Mouse (Mus musculus) heart, embryonic 16.5 days (tissue): ENCODE data around the gene Tmx2. TPM values are rescaled to one million over a fixed set of nuclear protein-coding genes. Genes with fewer than 3 reads are reported as not detected.

ENCODE experiments used
- ATAC-seq: fragments of 200-750 bp; cut with Nextera tagmentation; replicated peaks from 2 replicates; pipeline ENCODE4 v1.8.0; 2017; ENCODE audit warnings: moderate number of reproducible peaks; ENCODE audit not compliant: insufficient read depth, low FRiP score; ENCODE audit errors: extremely low read depth
- H3K27ac ChIP-seq: fragments of 300-500 bp; sonication (generic); 2 replicates; pipeline ENCODE4 v1.5.1; 2014; ENCODE audit warnings: mild to moderate bottlenecking, low read length, control low read depth, moderate library complexity
- H3K27me3 ChIP-seq: fragments of 300-500 bp; sonication (generic); 2 replicates; pipeline ENCODE4 v1.6.1; 2014; ENCODE audit warnings: low read length, mixed read lengths; ENCODE audit not compliant: control insufficient read depth, insufficient read depth
- H3K36me3 ChIP-seq: fragments of 300-500 bp; sonication (generic); 2 replicates; pipeline ENCODE4 v1.6.1; 2014; ENCODE audit not compliant: control insufficient read depth, insufficient read depth
- H3K4me1 ChIP-seq: fragments of 300-500 bp; sonication (generic); 2 replicates; pipeline ENCODE4 v1.6.1; 2014; ENCODE audit warnings: low read length, mixed read lengths; ENCODE audit not compliant: control insufficient read depth, insufficient read depth
- H3K4me2 ChIP-seq: fragments of 300-500 bp; sonication (generic); 2 replicates; pipeline ENCODE4 v1.6.1; 2014; ENCODE audit warnings: low read depth, mild to moderate bottlenecking, control low read depth, low read length
- H3K4me3 ChIP-seq: fragments of 300-500 bp; sonication (generic); 2 replicates; pipeline ENCODE4 v1.5.1; 2014; ENCODE audit warnings: mild to moderate bottlenecking, control low read depth, low read length
- H3K9ac ChIP-seq: fragments of 300-500 bp; sonication (generic); 2 replicates; pipeline ENCODE4 v1.6.1; 2014; ENCODE audit warnings: low read length, control low read depth
- H3K9me3 ChIP-seq: fragments of 300-500 bp; sonication (generic); replicated peaks from 2 replicates; pipeline ENCODE4 v1.6.1; 2016; ENCODE audit warnings: low read length; ENCODE audit not compliant: control insufficient read depth
- WGBS: fragments of 180-500 bp; shearing (Covaris S2); extraction: QIAGEN DNeasy Blood & Tissue Kit; methylation state at CpG from one replicate; pipeline ENCODE4 v1.1.7; 2014; 5-methylcytosine and 5-hydroxymethylcytosine counted together
- polyA plus RNA-seq: library from polyadenylated mRNA; unstranded; fragments of >200 nt; fragmentation: Nextera tagmentation; extraction: Ambion mirVana; gene quantifications from 2 replicates; pipeline ENCODE4 v1.2.1, GENCODE M21; 2015

Gene Tmx2
- polyA plus RNA-seq, 1 experiment from 2014 or later = 180 TPM

DNA sequence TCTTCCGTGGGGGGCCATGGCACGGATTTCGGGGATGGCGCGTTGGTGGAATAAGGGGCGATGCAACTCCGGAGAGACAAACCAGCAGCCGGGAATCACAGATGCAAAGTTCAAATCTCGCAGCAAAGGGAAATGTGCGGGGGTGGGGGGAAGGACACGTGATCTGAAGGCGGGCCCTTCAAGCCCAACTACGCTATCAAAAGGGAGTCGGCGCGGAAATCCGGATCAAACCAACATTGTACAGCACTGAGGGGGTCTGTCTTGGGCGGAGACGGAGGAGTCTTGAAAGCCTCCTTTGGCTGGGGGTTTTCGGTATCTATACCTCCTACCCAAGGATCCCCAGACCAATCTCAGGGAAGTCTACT lies 8.4 kb downstream of the Tmx2 start, which contains the start of gene Selenoh:
Selenoh (minus strand) TSS at position 202 of the 365 bp plus-strand sequence.
- Histone ChIP-seq H3K27ac (peak within 1 kb of the TSS; percentile 94), H3K9ac (peak within 1 kb of the TSS; percentile 98), H3K4me3 (peak within 1 kb of the TSS; percentile 99), H3K9me3 (no peaks in the 10 kb centered on the region), H3K27me3 (no peaks in the 10 kb centered on the region), H3K36me3 (peaks cover 22% of the 10 kb centered on the region), H3K4me1 (peaks cover 14% of the 10 kb centered on the region), H3K4me2 (peak within 1 kb of the TSS; percentile 85)
- WGBS = 0% methylated on average over 20 of the region's 20 CpGs
- peak; percentile 92 for ATAC-seq

DNA sequence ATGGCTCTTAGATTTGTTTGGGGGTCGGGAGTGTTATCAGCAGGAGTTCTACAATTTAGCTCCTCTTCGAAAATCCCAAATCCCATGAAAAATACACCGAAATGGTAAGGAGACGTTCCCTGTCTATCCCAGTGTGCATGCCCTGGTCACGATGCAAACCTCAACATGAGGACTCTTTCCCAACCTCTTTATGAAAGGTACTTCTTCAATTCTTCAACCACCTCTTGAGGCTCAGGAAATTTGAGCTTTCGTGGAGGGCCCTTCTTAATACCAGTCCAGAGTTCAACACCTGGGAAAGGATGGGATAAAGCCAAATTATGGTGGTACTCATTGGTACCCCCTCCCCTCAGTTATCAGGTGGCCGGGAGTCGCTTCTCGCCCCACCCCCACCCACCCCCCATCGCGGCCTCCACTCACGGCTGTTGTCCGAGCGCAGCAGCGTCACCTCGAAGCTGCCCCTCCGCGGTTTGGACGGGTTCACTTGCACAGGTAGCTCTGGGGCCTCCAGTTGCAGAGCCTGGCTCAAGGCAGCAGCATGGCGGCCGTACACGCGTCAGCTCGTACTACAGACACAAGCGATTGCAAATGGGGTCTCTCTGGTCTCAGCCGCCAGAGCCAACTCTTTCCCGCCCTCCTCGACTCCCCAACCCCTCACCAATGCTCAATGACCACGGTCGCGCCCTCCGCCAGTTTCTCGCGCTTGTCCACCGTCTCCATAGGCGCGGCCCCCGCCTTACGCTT lies 8.9 kb downstream of the Tmx2 start:
- peak; percentile 52 for ATAC-seq

DNA sequence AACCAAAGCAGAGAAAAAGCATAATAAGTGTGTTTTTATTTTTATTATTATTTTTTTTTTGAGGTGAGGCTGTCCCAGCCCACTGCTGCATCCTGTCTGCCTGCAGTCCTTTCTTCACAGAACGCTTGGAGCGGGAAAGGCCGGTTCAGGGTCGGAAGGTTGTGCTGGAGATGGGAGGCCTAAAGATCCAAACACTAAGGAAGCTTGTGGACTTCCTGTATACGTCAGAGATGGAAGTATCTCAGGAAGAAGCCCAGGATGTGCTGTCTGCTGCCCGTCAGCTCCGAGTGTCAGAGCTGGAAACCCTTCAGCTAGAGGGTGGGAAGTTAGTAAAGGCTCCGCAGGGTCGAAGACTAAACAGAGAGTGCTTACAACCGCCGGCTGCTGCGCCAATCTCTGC lies 12.9 kb downstream of the Tmx2 start:
- Histone ChIP-seq H3K9me3 (no peaks in the 10 kb centered on the region), H3K27me3 (no peaks in the 10 kb centered on the region), H3K36me3 (no peaks in the 10 kb centered on the region), H3K27ac (peak overlapping the region; percentile 61), H3K4me1 (peaks cover 12% of the 10 kb centered on the region), H3K4me2 (no peak overlapping the region), H3K9ac (0 out of 2 replicates have a peak overlapping the region, but pooled peaks have one; percentile 22), H3K4me3 (no peak overlapping the region)
- ATAC-seq = no peak
- WGBS = 48% methylated on average over 12 of the region's 12 CpGs

More for the DNA sequence above, 8.9 kb downstream of the Tmx2 start:
- no peaks in the 10 kb centered on the region for H3K9me3 ChIP-seq
- H3K36me3 ChIP-seq = peaks cover 18% of the 10 kb centered on the region
- H3K4me1 ChIP-seq = peaks cover 14% of the 10 kb centered on the region
- H3K4me2 ChIP-seq = peak overlapping the region; percentile 85
- no peaks in the 10 kb centered on the region for H3K27me3 ChIP-seq
- WGBS = 3% methylated on average over 39 of the region's 39 CpGs
- H3K27ac ChIP-seq = peak overlapping the region; percentile 94
- H3K9ac ChIP-seq = peak overlapping the region; percentile 98
- peak overlapping the region; percentile 99 for H3K4me3 ChIP-seq

DNA sequence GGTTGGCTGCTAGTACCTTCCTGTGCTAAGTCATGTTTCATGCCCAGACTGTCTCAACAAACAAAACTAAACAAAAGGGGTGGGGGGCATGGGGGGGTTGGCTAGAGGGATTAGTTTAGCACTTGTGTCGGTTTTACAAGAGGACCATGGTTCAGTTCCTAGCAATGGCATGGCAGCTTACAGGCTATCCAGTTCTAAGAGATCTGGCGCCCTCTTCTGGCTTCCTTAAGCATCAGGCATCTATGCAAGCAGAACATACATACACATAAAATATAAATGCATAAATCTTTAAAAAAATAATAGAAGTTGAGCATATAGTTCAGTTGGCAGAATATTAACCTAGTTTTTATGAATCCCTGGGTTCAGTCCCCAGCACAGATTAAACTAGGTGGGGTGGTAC lies 16.1 kb downstream of the Tmx2 start:
- WGBS = 32% methylated on average over 2 of the region's 2 CpGs
- Histone ChIP-seq H3K27ac (no peak overlapping the region), H3K27me3 (no peaks in the 10 kb centered on the region), H3K4me3 (no peak overlapping the region), H3K36me3 (no peaks in the 10 kb centered on the region), H3K9me3 (no peaks in the 10 kb centered on the region), H3K4me2 (no peak overlapping the region), H3K9ac (no peak overlapping the region), H3K4me1 (no peaks in the 10 kb centered on the region)
- ATAC-seq = no peak

DNA sequence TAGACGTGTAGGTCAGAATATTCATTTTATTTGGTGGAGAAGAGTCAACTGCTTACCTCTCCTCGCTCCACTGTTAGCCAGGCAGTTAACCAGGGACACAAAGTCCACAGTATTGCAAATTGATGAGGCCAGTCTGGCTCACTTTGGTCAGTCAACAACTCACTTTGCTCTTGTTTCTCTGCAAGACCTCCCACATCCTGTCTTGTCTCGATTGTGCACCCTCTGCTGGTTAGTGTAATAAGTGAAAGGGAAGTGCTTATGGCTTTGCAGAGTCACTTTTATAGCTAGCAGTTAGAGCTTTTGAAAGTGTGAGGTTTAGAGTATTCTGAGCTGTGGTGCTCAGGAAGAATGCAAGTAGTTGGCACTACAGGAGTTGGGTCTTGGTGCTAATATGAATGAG lies 18.7 kb downstream of the Tmx2 start:
- ATAC-seq = no peak; the same call in 1 of the 2 replicates
- WGBS = 58% methylated on average over 3 of the region's 3 CpGs
- H3K4me2 ChIP-seq = no peak overlapping the region
- no peaks in the 10 kb centered on the region for H3K4me1 ChIP-seq
- H3K27me3 ChIP-seq = no peaks in the 10 kb centered on the region
- no peak overlapping the region for H3K4me3 ChIP-seq
- H3K27ac ChIP-seq = no peak overlapping the region
- no peaks in the 10 kb centered on the region for H3K9me3 ChIP-seq
- no peaks in the 10 kb centered on the region for H3K36me3 ChIP-seq
- no peak overlapping the region for H3K9ac ChIP-seq

DNA sequence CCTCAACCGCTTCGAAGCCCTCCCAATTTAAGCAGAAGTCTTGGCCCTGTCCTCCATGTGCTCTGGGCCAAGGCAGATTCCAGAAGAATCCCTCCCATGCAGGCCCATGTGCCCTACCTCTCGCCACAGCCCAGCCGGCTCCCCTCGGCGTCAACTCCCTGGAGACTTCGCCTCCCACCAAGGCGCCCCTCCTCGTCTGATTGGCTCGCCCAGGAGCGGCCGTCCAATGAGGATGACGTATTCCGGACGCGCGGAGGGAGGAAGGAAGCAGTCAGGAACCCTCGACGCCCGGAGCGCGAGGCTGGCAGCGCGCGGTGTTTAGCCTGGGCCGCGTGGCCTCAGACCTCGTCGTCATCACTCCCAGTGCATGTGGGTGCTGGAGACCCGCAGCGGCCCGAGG lies 20.1 kb downstream of the Tmx2 start, which contains the start of gene Btbd18:
Btbd18 (plus strand) TSS at position 274 of the 400 bp plus-strand sequence.
- no peaks in the 10 kb centered on the region for H3K27me3 ChIP-seq
- H3K27ac ChIP-seq = no peak within 1 kb of the TSS
- H3K36me3 ChIP-seq = no peaks in the 10 kb centered on the region
- no peak within 1 kb of the TSS for H3K9ac ChIP-seq
- no peak within 1 kb of the TSS for H3K4me2 ChIP-seq
- WGBS = 91% methylated on average over 32 of the region's 32 CpGs
- no peak for ATAC-seq
- no peaks in the 10 kb centered on the region for H3K9me3 ChIP-seq
- H3K4me3 ChIP-seq = no peak within 1 kb of the TSS
- H3K4me1 ChIP-seq = no peaks in the 10 kb centered on the region

DNA sequence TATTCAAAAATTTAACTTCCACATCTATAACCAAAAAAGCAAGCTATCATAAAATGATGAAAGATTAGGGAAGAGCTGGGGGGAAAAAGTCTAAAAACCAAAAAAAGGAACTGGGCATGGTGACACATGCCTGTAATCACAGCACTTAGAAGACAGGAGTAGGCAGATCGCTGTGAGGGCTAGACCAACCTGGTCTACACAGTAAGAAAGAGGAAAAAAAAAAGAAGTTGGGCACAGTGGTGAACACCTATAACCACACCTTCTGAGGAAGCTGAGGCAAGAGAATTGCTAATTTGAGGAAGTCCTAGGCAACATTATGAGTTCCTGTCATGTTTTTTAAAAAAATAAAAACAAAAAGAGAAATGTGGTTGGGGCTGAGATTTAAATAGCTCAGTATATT lies 23.1 kb downstream of the Tmx2 start:
- no peak overlapping the region for H3K27ac ChIP-seq
- WGBS = 61% methylated on average over 1 of the region's 1 CpGs
- H3K36me3 ChIP-seq = no peaks in the 10 kb centered on the region
- no peak overlapping the region for H3K9ac ChIP-seq
- no peaks in the 10 kb centered on the region for H3K9me3 ChIP-seq
- H3K27me3 ChIP-seq = no peaks in the 10 kb centered on the region
- ATAC-seq = no peak
- no peaks in the 10 kb centered on the region; the same call in 1 of the 2 replicates for H3K4me1 ChIP-seq
- H3K4me2 ChIP-seq = no peak overlapping the region
- no peak overlapping the region for H3K4me3 ChIP-seq

DNA sequence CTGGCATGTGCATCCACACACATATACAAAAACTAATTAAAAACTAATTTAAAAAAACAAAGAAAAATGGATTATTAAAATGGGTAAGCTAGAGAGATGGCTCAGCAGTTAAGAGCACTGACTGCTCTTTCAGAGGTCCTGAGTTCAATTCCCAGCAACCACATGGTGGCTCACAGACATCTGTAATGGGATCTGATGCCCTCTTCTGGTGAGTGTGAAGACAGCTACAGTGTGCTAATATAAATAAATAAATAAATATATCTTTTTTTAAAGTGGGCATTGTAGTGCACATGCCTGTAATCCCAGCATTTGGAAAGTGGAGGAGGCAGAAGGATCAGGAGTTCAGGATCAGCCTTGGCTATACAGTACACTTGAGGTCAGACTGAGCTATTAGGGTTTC lies 25.6 kb downstream of the Tmx2 start:
- no peak overlapping the region for H3K4me3 ChIP-seq
- no peak for ATAC-seq
- no peaks in the 10 kb centered on the region; the same call in 1 of the 2 replicates for H3K4me1 ChIP-seq
- H3K9ac ChIP-seq = no peak overlapping the region
- no peaks in the 10 kb centered on the region for H3K36me3 ChIP-seq
- no peaks in the 10 kb centered on the region for H3K27me3 ChIP-seq
- no peak overlapping the region for H3K4me2 ChIP-seq
- H3K27ac ChIP-seq = no peak overlapping the region
- H3K9me3 ChIP-seq = no peaks in the 10 kb centered on the region

DNA sequence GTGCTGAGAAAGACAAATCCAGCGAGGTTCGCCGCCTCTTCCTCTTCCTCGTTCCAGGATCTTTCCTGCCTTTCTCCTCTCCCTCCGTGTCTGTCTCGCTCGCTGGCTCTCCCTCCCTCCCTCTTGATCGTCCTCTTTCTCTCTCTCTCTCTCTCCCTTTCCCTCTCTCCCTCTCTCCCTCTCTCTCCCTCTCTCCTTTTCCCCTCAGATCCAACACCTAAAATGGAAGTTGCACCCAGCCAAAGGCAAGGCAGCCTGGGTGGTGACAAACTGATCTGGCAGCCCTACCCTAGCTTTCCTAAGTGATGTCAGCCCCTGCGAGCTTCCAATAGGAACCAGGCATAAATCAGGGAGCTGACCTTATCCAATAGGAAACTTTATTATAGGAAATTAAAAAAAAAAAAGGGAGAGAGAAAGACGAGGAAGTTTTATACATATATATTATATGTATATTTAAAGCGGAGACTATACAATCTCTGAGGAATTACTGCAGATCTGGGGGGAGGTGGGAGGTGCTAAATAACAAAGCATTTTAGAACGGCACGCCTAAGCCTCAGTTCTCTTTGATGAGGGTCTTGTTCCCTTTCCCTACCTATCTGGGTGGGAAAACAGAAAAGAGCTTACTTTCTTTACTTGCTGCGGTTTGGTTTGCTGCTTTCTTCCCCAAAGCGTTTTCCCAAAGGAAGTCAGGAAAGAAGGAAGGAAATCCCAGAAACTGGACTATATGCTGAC lies 28.3 kb downstream of the Tmx2 start, which contains the start of gene Ctnnd1:
Ctnnd1 (minus strand) TSS at position 302 of the 732 bp plus-strand sequence.
- Histone ChIP-seq H3K4me3 (peak within 1 kb of the TSS; percentile 80), H3K4me1 (peaks cover 15% of the 10 kb centered on the region), H3K27ac (peak within 1 kb of the TSS; percentile 99), H3K36me3 (no peaks in the 10 kb centered on the region), H3K9ac (peak within 1 kb of the TSS; percentile 91), H3K4me2 (peak within 1 kb of the TSS; percentile 85), H3K27me3 (no peaks in the 10 kb centered on the region), H3K9me3 (no peaks in the 10 kb centered on the region)
- peak; percentile 97 for ATAC-seq
- WGBS = under 1% methylated on average over 15 of the region's 15 CpGs
